Mouse (Mus musculus): ENCODE data around the gene Rbak. TPM values are rescaled to one million over a fixed set of nuclear protein-coding genes. Genes with fewer than 3 reads are reported as not detected.
A peak's percentile ranks its signal among the peaks of the same experiment; 100 is the strongest.
"Not testable (repeated sequence)": the region's sequence is repeated elsewhere in the genome, so short reads cannot be mapped to it uniquely, and the experiment has no call there.

Rbak gene
- 1 to 10 TPM; 5.9 to 6.8 TPM for total RNA-seq (2021)
- long read RNA-seq, experiment 1, transcript Rbak-201 (5 exons, 3,335 nt): major isoform, 9 of 11 reads
- long read RNA-seq, experiment 1, partial matches to known transcripts: 0 of 11 reads
- long read RNA-seq, experiment 1, other reads (novel, unspliced or antisense): 1 of 11 reads
- long read RNA-seq, experiment 2, transcript Rbak-201 (5 exons, 3,335 nt): major isoform, 5 of 10 reads
- long read RNA-seq, experiment 2, partial matches to known transcripts: 0 of 10 reads
- long read RNA-seq, experiment 2, other reads (novel, unspliced or antisense): 4 of 10 reads

GRCm38 (mm10) chr5:143180255-143181076 lies at the start of gene Rbak, which contains the start of gene Spdye4b:
Rbak (minus strand) TSS chr5:143180775.
Spdye4b (plus strand) TSS chr5:143181017.
- peak; percentile 91 to 92 for DNase-seq
- intact Hi-C loops (cut with DNase I): loop anchor here (2.0 to 5.0 kb wide), 2 partner anchors 54 to 122 kb away; partner anchors contain the start of gene Zfp12

- DNase-seq: no peak
Observed at GRCm38 (mm10) chr5:143226790-143227189, 46.2 kb upstream of the Rbak start, which contains the start of gene Spdye4a. Spdye4a (minus strand) TSS chr5:143226890.

GRCm38 (mm10) chr5:143222287-143222686 lies 41.7 kb upstream of the Rbak start:
- intact Hi-C loops (cut with DNase I): no loop called here
- DNase-seq: no peak

More at GRCm38 (mm10) chr5:143226790-143227189, 46.2 kb upstream of the Rbak start, which contains the start of gene Spdye4a:
- intact Hi-C loops (cut with DNase I): no loop called here

GRCm38 (mm10) chr5:143220996-143221395 lies 40.4 kb upstream of the Rbak start:
- intact Hi-C loops (cut with DNase I): no loop called here
- no peak for DNase-seq

- DNase-seq: no peak
- intact Hi-C loops (cut with DNase I): no loop called here
Observed at GRCm38 (mm10) chr5:143213832-143214231, 33.3 kb upstream of the Rbak start.

GRCm38 (mm10) chr5:143205015-143205414 lies 24.4 kb upstream of the Rbak start:
- no peak for DNase-seq
- intact Hi-C loops (cut with DNase I): no loop called here

GRCm38 (mm10) chr5:143196506-143196905 lies 15.9 kb upstream of the Rbak start:
- intact Hi-C loops (cut with DNase I): no loop called here
- DNase-seq: no peak

- intact Hi-C loops (cut with DNase I): no loop called here
- no peak for DNase-seq
Observed at GRCm38 (mm10) chr5:143195166-143195565, 14.6 kb upstream of the Rbak start.

GRCm38 (mm10) chr5:143194747-143195146 lies 14.2 kb upstream of the Rbak start:
- DNase-seq; intact Hi-C loops (cut with DNase I): not testable (repeated sequence)

GRCm38 (mm10) chr5:143192806-143193205 lies 12.2 kb upstream of the Rbak start:
- no peak for DNase-seq
- intact Hi-C loops (cut with DNase I): no loop called here

- intact Hi-C loops (cut with DNase I); DNase-seq: not testable (repeated sequence)
Observed at GRCm38 (mm10) chr5:143188014-143188413, 7.4 kb upstream of the Rbak start.

- DNase-seq: no peak
- intact Hi-C loops (cut with DNase I): no loop called here
Observed at GRCm38 (mm10) chr5:143179179-143179578, 1.4 kb downstream of the Rbak start.

GRCm38 (mm10) chr5:143177541-143178200 lies 2.9 kb downstream of the Rbak start:
- intact Hi-C loops (cut with DNase I): no loop called here
- no peak for DNase-seq

GRCm38 (mm10) chr5:143175970-143176369 lies 4.6 kb downstream of the Rbak start:
- intact Hi-C loops (cut with DNase I): no loop called here
- no peak for DNase-seq

GRCm38 (mm10) chr5:143165508-143166070 lies 15.0 kb downstream of the Rbak start:
- no peak for DNase-seq
- intact Hi-C loops (cut with DNase I): no loop called here

GRCm38 (mm10) chr5:143155534-143155933 lies 25.0 kb downstream of the Rbak start:
- intact Hi-C loops (cut with DNase I): no loop called here
- no peak for DNase-seq

- intact Hi-C loops (cut with DNase I): no loop called here
- no peak for DNase-seq
Observed at GRCm38 (mm10) chr5:143153756-143154155, 26.8 kb downstream of the Rbak start.

GRCm38 (mm10) chr5:143150044-143150443 lies 30.5 kb downstream of the Rbak start:
- no peak for DNase-seq
- intact Hi-C loops (cut with DNase I): no loop called here

- intact Hi-C loops (cut with DNase I): no loop called here
- DNase-seq: no peak
Observed at GRCm38 (mm10) chr5:143149536-143149935, 31.0 kb downstream of the Rbak start.

GRCm38 (mm10) chr5:143148661-143149060 lies 31.9 kb downstream of the Rbak start:
- DNase-seq: no peak
- intact Hi-C loops (cut with DNase I): no loop called here

GRCm38 (mm10) chr5:143147481-143147880 lies 33.1 kb downstream of the Rbak start, which contains the start of gene Olfr718-ps1:
Olfr718-ps1 (minus strand) TSS chr5:143147581.
- intact Hi-C loops (cut with DNase I): no loop called here
- no peak for DNase-seq

Measured in heart, postnatal 14 days (tissue).